Mouse (Mus musculus): ENCODE results near the gene Mfsd14a. TPM values are rescaled to one million over a fixed set of nuclear protein-coding genes. Genes with fewer than 3 reads are reported as not detected.

Mfsd14a gene
- total RNA-seq (2014; rRNA removed; ENCODE audit: low replicate concordance): 36.0 and 44.3 TPM in 2 replicates
- polyA plus RNA-seq (2015; fragmentation: Nextera tagmentation; extraction: Ambion mirVana): 35.7 and 39.9 TPM in 2 replicates

DNA sequence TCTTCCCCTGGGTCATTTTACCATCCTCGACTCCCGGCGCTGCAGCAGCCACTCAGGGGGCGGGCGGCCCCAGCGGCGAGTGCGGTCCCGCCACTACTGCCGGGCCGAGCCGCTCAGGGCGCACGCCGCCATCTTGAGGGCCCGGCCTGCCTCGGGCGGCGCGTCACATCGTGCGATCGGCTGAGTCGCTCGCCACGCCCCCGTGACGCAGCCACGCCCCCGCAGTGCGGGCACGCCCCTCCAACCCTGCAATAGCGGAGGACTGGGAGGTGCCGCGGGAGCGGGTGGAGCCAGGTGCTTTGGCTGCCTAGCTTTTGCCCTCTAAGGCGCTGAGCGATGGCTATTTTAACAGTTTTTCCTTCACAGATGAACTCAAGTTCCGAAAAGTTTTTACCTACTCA lies at the start of gene Mfsd14a:
Gene Mfsd14a, minus strand, starts transcription at position 215 of the 401 bp plus-strand sequence.
- Histone ChIP-seq H3K4me2 (ENCODE audit: low read depth, low read length) (peak within 1 kb of the TSS; percentile 78), H3K9ac (replicated peaks; ENCODE audit: low read depth, low read length) (peak within 1 kb of the TSS; percentile 97), H3K4me3 (ENCODE audit: low read depth, low read length) (peak within 1 kb of the TSS; percentile 97), H3K27me3 (ENCODE audit: control insufficient read depth, insufficient read depth, low read length) (no peaks in the 10 kb centered on the region), H3K36me3 (replicated peaks; ENCODE audit: control insufficient read depth, insufficient read depth, low read length) (0 out of 2 replicates have a peak, but pooled peaks cover 5% of the 10 kb centered on the region), H3K9me3 (replicated peaks; ENCODE audit: control insufficient read depth, low read length) (no peaks in the 10 kb centered on the region), H3K27ac (ENCODE audit: low read depth) (peak within 1 kb of the TSS; percentile 97), H3K4me1 (ENCODE audit: control insufficient read depth, insufficient read depth) (peaks cover 24% of the 10 kb centered on the region)
- TF ChIP-seq CTCF (IDR thresholded peaks at IDR 0.05; ENCODE audit: low read depth) (no peak), EP300 (IDR thresholded peaks at IDR 0.05; ENCODE audit: low read depth) (no peak)
- under 1% methylated on average over 39 of the region's 39 CpGs for WGBS
- peak; percentile 94 for DNase-seq (ENCODE audit: low spot score)
- ATAC-seq (ENCODE audit: insufficient read depth, low read depth): peak; percentile 100

DNA sequence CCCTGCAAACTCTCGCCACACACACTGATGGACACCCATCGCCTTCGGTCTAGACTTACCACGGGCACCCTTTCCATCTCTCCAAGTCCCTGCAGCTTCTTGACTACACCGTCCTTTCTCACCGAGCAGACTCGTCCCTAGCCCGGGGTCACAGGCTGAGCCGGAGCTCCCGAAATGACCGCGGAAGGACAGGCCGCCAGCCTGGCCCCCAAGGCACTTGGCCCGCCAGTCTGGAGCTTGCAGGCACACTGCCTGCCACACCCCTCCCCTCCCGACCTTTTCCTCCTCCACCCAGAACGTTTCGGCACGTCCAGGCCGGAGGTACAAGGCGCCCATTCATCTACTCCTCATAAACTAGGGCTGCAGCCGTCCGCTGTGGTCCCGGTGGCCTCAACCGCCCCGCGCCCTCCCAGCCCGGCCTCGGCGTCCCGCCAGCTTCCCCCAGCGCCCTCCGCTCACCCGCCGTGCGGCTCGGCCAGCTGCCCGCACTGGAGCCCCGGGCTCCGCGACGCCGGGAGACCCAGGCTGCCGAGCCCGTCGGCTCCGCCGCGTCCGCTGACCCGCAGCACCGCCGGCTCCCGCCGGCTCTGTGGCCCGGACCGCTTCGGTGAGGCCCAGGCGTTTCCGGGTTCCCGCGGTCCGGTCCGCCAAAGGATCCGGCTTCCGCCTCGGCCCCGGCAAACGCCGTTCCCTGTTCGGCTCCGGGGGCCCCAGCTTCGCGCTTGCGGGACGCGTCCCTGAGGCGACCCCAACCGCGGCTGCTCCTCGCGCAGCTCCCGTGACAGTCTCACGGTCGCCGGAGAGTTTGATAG lies 49.4 kb upstream of the Mfsd14a start:
- H3K27me3 ChIP-seq (ENCODE audit: control insufficient read depth, insufficient read depth, low read length): no peaks in the 10 kb centered on the region
- TF ChIP-seq CTCF (IDR thresholded peaks at IDR 0.05; ENCODE audit: low read depth) (no peak), EP300 (IDR thresholded peaks at IDR 0.05; ENCODE audit: low read depth) (0 out of 2 replicates have a peak, but pooled peaks have one; percentile 21)
- DNase-seq (ENCODE audit: low spot score): peak; percentile 49
- H3K27ac ChIP-seq (ENCODE audit: low read depth): peak overlapping the region; percentile 88
- peak overlapping the region; percentile 98 for H3K9ac ChIP-seq (replicated peaks; ENCODE audit: low read depth, low read length)
- WGBS: under 1% methylated on average over 75 of the region's 85 CpGs
- H3K4me2 ChIP-seq (ENCODE audit: low read depth, low read length): peak overlapping the region; percentile 80
- no peaks in the 10 kb centered on the region; the same call in 1 of the 2 replicates for H3K36me3 ChIP-seq (replicated peaks; ENCODE audit: control insufficient read depth, insufficient read depth, low read length)
- no peaks in the 10 kb centered on the region for H3K9me3 ChIP-seq (replicated peaks; ENCODE audit: control insufficient read depth, low read length)
- H3K4me3 ChIP-seq (ENCODE audit: low read depth, low read length): peak overlapping the region; percentile 100
- H3K4me1 ChIP-seq (ENCODE audit: control insufficient read depth, insufficient read depth): peaks cover 12% of the 10 kb centered on the region
- ATAC-seq (ENCODE audit: insufficient read depth, low read depth): peak; percentile 90

DNA sequence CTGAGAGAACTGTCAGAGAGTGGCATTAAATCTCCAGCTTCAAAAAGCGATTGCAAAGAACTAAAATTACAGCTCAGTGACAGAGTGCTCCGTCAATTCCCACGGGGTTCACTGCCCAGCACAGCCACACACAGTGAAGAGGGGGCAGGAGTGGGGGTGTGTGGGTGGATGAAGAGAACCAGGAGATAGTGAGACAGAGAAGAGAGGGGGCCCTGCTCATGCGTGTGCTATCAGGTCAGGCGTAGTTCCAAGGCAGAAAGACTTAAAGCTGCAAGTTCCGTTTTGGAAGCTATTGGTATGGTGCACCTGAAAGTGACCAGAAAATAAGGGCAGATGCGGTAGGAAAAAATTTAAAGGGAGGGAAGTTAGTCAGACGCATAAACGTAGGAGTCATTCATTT lies 48.5 kb upstream of the Mfsd14a start:
- Histone ChIP-seq H3K9me3 (replicated peaks; ENCODE audit: control insufficient read depth, low read length) (no peaks in the 10 kb centered on the region), H3K27ac (ENCODE audit: low read depth) (no peak overlapping the region), H3K9ac (replicated peaks; ENCODE audit: low read depth, low read length) (0 out of 2 replicates have a peak overlapping the region, but pooled peaks have one; percentile 98), H3K36me3 (replicated peaks; ENCODE audit: control insufficient read depth, insufficient read depth, low read length) (no peaks in the 10 kb centered on the region; the same call in 1 of the 2 replicates), H3K4me3 (ENCODE audit: low read depth, low read length) (peak overlapping the region; percentile 100), H3K27me3 (ENCODE audit: control insufficient read depth, insufficient read depth, low read length) (no peaks in the 10 kb centered on the region), H3K4me2 (ENCODE audit: low read depth, low read length) (peak overlapping the region; percentile 80), H3K4me1 (ENCODE audit: control insufficient read depth, insufficient read depth) (peaks cover 12% of the 10 kb centered on the region)
- DNase-seq (ENCODE audit: low spot score) (no peak), ATAC-seq (ENCODE audit: insufficient read depth, low read depth) (no peak)
- TF ChIP-seq CTCF (IDR thresholded peaks at IDR 0.05; ENCODE audit: low read depth) (no peak), EP300 (IDR thresholded peaks at IDR 0.05; ENCODE audit: low read depth) (no peak)
- WGBS: 25% methylated on average over 9 of the region's 9 CpGs

DNA sequence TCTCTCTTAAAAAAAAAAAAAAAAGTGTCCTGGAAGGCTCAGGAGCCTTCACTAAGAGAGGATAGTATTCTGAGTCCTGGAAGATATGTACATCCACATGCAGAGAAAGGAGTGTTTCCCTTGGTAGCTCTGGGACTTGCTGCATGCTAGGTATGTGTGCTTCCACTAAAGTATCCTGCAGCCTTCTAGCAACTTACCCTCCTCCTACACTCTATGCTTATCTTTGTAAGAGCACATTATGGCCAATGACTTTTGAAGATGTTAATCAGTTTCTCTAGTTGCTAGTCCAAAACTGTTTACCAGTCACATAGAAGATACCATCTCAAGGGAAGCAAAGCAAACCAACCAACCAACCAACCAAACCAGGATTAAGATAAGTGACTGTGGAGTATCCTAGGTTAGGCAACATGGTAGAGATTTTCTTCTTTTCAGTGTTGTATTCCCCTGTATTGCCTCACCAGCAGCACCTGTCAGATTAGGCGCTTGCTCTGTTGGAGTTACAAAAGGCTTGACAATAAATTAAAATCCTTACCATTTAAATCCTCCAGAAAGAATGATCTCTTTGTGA lies 43.2 kb upstream of the Mfsd14a start:
- no peak overlapping the region for H3K4me2 ChIP-seq (ENCODE audit: low read depth, low read length)
- H3K9ac ChIP-seq (replicated peaks; ENCODE audit: low read depth, low read length): no peak overlapping the region
- no peak for TF ChIP-seq CTCF (IDR thresholded peaks at IDR 0.05; ENCODE audit: low read depth)
- TF ChIP-seq EP300 (IDR thresholded peaks at IDR 0.05; ENCODE audit: low read depth): no peak
- DNase-seq (ENCODE audit: low spot score) (no peak), ATAC-seq (ENCODE audit: insufficient read depth, low read depth) (no peak)
- H3K27ac ChIP-seq (ENCODE audit: low read depth): no peak overlapping the region
- no peaks in the 10 kb centered on the region; the same call in 1 of the 2 replicates for H3K36me3 ChIP-seq (replicated peaks; ENCODE audit: control insufficient read depth, insufficient read depth, low read length)
- H3K4me1 ChIP-seq (ENCODE audit: control insufficient read depth, insufficient read depth): peaks cover 3% of the 10 kb centered on the region
- no peak overlapping the region for H3K4me3 ChIP-seq (ENCODE audit: low read depth, low read length)
- no peaks in the 10 kb centered on the region for H3K27me3 ChIP-seq (ENCODE audit: control insufficient read depth, insufficient read depth, low read length)
- H3K9me3 ChIP-seq (replicated peaks; ENCODE audit: control insufficient read depth, low read length): no peaks in the 10 kb centered on the region
- WGBS: 92% methylated on average over 1 of the region's 1 CpGs

DNA sequence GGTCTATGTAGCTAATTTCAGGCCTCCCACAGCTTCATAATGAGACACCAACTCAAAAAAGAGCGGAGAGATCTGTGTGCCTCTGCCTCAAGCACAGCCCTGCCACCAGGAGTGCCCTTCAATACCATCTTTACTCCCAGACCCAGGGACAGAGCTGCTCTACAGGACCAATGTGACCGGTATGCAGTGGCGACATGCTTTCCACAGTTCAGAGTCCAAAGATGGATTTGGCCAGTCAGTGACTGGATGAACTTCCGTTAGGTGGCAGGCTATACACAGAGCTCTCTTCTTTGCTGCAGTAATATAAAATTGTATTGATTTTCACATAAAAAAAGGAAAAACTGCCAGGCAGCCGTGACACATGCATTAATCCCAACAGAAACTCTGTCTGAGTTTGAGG lies 41.4 kb upstream of the Mfsd14a start:
- TF ChIP-seq CTCF (IDR thresholded peaks at IDR 0.05; ENCODE audit: low read depth): no peak
- TF ChIP-seq EP300 (IDR thresholded peaks at IDR 0.05; ENCODE audit: low read depth): no peak

More for the DNA sequence above, 41.4 kb upstream of the Mfsd14a start:
- DNase-seq (ENCODE audit: low spot score) (no peak), ATAC-seq (ENCODE audit: insufficient read depth, low read depth) (no peak)
- Histone ChIP-seq H3K27me3 (ENCODE audit: control insufficient read depth, insufficient read depth, low read length) (no peaks in the 10 kb centered on the region), H3K4me2 (ENCODE audit: low read depth, low read length) (no peak overlapping the region), H3K4me3 (ENCODE audit: low read depth, low read length) (no peak overlapping the region), H3K27ac (ENCODE audit: low read depth) (no peak overlapping the region), H3K36me3 (replicated peaks; ENCODE audit: control insufficient read depth, insufficient read depth, low read length) (no peaks in the 10 kb centered on the region; the same call in 1 of the 2 replicates), H3K4me1 (ENCODE audit: control insufficient read depth, insufficient read depth) (peaks cover 3% of the 10 kb centered on the region; the same call in 1 of the 2 replicates), H3K9me3 (replicated peaks; ENCODE audit: control insufficient read depth, low read length) (no peaks in the 10 kb centered on the region), H3K9ac (replicated peaks; ENCODE audit: low read depth, low read length) (no peak overlapping the region)
- 87% methylated on average over 5 of the region's 5 CpGs for WGBS

Data from heart, postnatal 0 days (tissue).